Comparison of ENCODE assay signal across 11 mouse cellular contexts in genomic region chr4:141281153-141281552, GRCm38 (mm10). TPM values are rescaled to one million over a fixed set of nuclear protein-coding genes. Genes with fewer than 3 reads are reported as not detected.
A peak's percentile ranks its signal among the peaks of the same experiment; 100 is the strongest.
DNase-seq lines count a peak whose midpoint lies in the region; ATAC-seq and TF ChIP-seq lines count a peak whose summit lies in the region.
"Had no signal": no experiment of that assay in that cellular context is flagged by ENCODE, and none has a peak within 500 bp of the region (broad histone marks: within the 10 kb centered on the region; RNA-seq: fewer than 3 reads in every experiment).

No protein-coding gene starts in this region.

- H3K4me1 ChIP-seq in heart, adult 2 months (ENCODE audit: control insufficient read depth, insufficient read depth, low read length) = peaks cover 26% of the 10 kb centered on the region
- H3K4me1 ChIP-seq in kidney, embryonic 16.5 days (ENCODE audit: insufficient read depth, low read length) = peaks cover 60% of the 10 kb centered on the region
- H3K4me1 ChIP-seq in forebrain, embryonic 10.5 days = peaks cover 67% of the 10 kb centered on the region

- no peaks in the 10 kb centered on the region for H3K79me2 ChIP-seq in heart, adult 2 months (replicated peaks; ENCODE audit: control insufficient read depth, insufficient read depth, low read length)

- no peak overlapping the region for H3K4me3 ChIP-seq in heart, adult 2 months
- no peak overlapping the region for H3K4me3 ChIP-seq in kidney, embryonic 16.5 days (ENCODE audit: low read length)
- H3K4me3 ChIP-seq in forebrain, embryonic 10.5 days = no peak overlapping the region
- H3K4me3 ChIP-seq: forebrain, embryonic 12.5 days; heart, embryonic 15.5 days had no signal

- H3K4me2 ChIP-seq in kidney, embryonic 16.5 days (replicated peaks; ENCODE audit: low read depth, low read length) = no peak overlapping the region
- H3K4me2 ChIP-seq: forebrain, embryonic 12.5 days; heart, embryonic 15.5 days had no signal

- H3K27me3 ChIP-seq in heart, adult 2 months (ENCODE audit: control insufficient read depth, insufficient read depth, low read length) = no peaks in the 10 kb centered on the region
- H3K27me3 ChIP-seq in kidney, embryonic 16.5 days (ENCODE audit: insufficient read depth, low read length) = no peaks in the 10 kb centered on the region
- H3K27me3 ChIP-seq in forebrain, embryonic 10.5 days (ENCODE audit: poor library complexity, severe bottlenecking) = peaks cover 59% of the 10 kb centered on the region

- peak; percentile 50; the same call in 1 of the 2 replicates for ATAC-seq in kidney, embryonic 16.5 days (ENCODE audit: low FRiP score, low TSS enrichment)
- ATAC-seq in CD4-positive, CD25-positive, alpha-beta regulatory T cell, adult 4 months = no peak

- no peak overlapping the region for H3K9ac ChIP-seq in heart, adult 2 months (ENCODE audit: low read depth, low read length)
- no peak overlapping the region for H3K9ac ChIP-seq in kidney, embryonic 16.5 days (replicated peaks; ENCODE audit: low read length)
- H3K9ac ChIP-seq: forebrain, embryonic 12.5 days; heart, embryonic 15.5 days had no signal

- H3K36me3 ChIP-seq in heart, adult 2 months (ENCODE audit: control insufficient read depth, insufficient read depth, low read length) = no peaks in the 10 kb centered on the region
- H3K36me3 ChIP-seq in kidney, embryonic 16.5 days (ENCODE audit: insufficient read depth, low read length) = no peaks in the 10 kb centered on the region
- H3K36me3 ChIP-seq in forebrain, embryonic 10.5 days (replicated peaks) = no peaks in the 10 kb centered on the region
- H3K36me3 ChIP-seq: forebrain, embryonic 12.5 days; heart, embryonic 15.5 days had no signal

- no peak overlapping the region for H3K27ac ChIP-seq in heart, adult 2 months
- peak overlapping the region; percentile 44; the same call in 1 of the 2 replicates for H3K27ac ChIP-seq in kidney, embryonic 16.5 days (ENCODE audit: low read length)
- no peak overlapping the region for H3K27ac ChIP-seq in forebrain, embryonic 10.5 days
- H3K27ac ChIP-seq: forebrain, embryonic 12.5 days; heart, embryonic 15.5 days had no signal

- TF ChIP-seq EP300 in heart, adult 2 months (IDR thresholded peaks at IDR 0.05; ENCODE audit: insufficient read depth, low read depth, low read length) = no peak

- H3K9me3 ChIP-seq in kidney, embryonic 16.5 days (ENCODE audit: low read length) = no peaks in the 10 kb centered on the region
- no peaks in the 10 kb centered on the region for H3K9me3 ChIP-seq in forebrain, embryonic 10.5 days
- H3K9me3 ChIP-seq: forebrain, embryonic 12.5 days; heart, embryonic 15.5 days had no signal

- no peak for TF ChIP-seq POLR2A in heart, adult 2 months (IDR thresholded peaks at IDR 0.05; ENCODE audit: insufficient read depth, low read depth, low read length)

- no peak for TF ChIP-seq CTCF in heart, adult 2 months (IDR thresholded peaks at IDR 0.05)

- DNase-seq in heart, adult 11 months = peak; percentile 91
- no peak for DNase-seq in heart, adult 2 months
- peak; percentile 70 for DNase-seq in NIH3T3 (ENCODE audit: low read depth)
- peak; percentile 50 for DNase-seq in lung, postnatal 10 days
- DNase-seq in forebrain, embryonic 10.5 days (ENCODE audit: extremely low spot score, low spot score) = no peak
- no peak for DNase-seq in gastrocnemius, postnatal 4 days (ENCODE audit: low spot score in 2 of 2)
- DNase-seq: cerebellum, adult 8-10 months had no signal

- 50% methylated on average over 6 of the region's 6 CpGs for whole genome bisulfite sequencing in heart, adult 2 months
- 14% methylated on average over 6 of the region's 6 CpGs for WGBS in kidney, embryonic 16.5 days
- 51% methylated on average over 6 of the region's 6 CpGs for WGBS in forebrain, embryonic 10.5 days

- intact Hi-C loops in heart, adult 2 months (cut with DNase I) = no loop called here

RNA-seq across cellular contexts. Expression of gene Epha2, which starts 19.9 kb away (rescaled TPM):
- 1 to 10 TPM; 5.5 to 7.7 TPM for total RNA-seq in heart, adult 2 months (2021)
- 7.0 and 8.7 TPM in 2 replicates for polyA plus RNA-seq in heart, adult 2 months (2012; rRNA removed)
- polyA plus RNA-seq in kidney, embryonic 16.5 days (2015; fragmentation: Nextera tagmentation; extraction: Ambion mirVana) = 8.3 and 8.6 TPM in 2 replicates
- polyA plus RNA-seq in forebrain, embryonic 10.5 days (2016; fragmentation: Nextera tagmentation; extraction: Ambion mirVana) = 3.3 and 3.7 TPM in 2 replicates
- polyA plus RNA-seq in CD4-positive, CD25-positive, alpha-beta regulatory T cell, adult 4 months (2017; shearing (Covaris generic)) = under 1 TPM in 1 of 2 experiments, not detected in 1; 0.34 TPM
- total RNA-seq in gastrocnemius, postnatal 4 days (2021) = 1 to 10 TPM; 3.7 to 4.7 TPM

RNA-seq across cellular contexts. Expression of gene Arhgef19, which starts 41.9 kb away (rescaled TPM):
- total RNA-seq in heart, adult 2 months (2021) = 10 to 100 TPM; 37.7 to 40.1 TPM
- polyA plus RNA-seq in heart, adult 2 months (2012; rRNA removed) = 22.4 and 39.6 TPM in 2 replicates
- polyA plus RNA-seq in kidney, embryonic 16.5 days (2015; fragmentation: Nextera tagmentation; extraction: Ambion mirVana) = 9.6 and 11.2 TPM in 2 replicates
- polyA plus RNA-seq in forebrain, embryonic 10.5 days (2016; fragmentation: Nextera tagmentation; extraction: Ambion mirVana) = 1.3 and 2.2 TPM in 2 replicates
- polyA plus RNA-seq in CD4-positive, CD25-positive, alpha-beta regulatory T cell, adult 4 months (2017; shearing (Covaris generic)) = not detected
- total RNA-seq in gastrocnemius, postnatal 4 days (2021) = 1 to 10 TPM; 3.0 to 4.7 TPM

Comparison
In these comparisons a context has a peak if more than half of its experiments do, and no peak if none do; other contexts are left out.
1. DNase-seq: peak in heart, adult 11 months (single experiment), NIH3T3 (single experiment) and lung, postnatal 10 days (single experiment); none in heart, adult 2 months (0 of 2), forebrain, embryonic 10.5 days (single experiment) and gastrocnemius, postnatal 4 days (0 of 2).